Mouse (Mus musculus) kidney, postnatal 0 days (tissue): ENCODE measurements at regions not wholly inside any gene's neighbourhood (a gene's known extent, or its start where the extent isn't known, plus 50 kb on each side); places are given as distances from the start of the nearest gene placed in this dataset.
A peak's percentile ranks its signal among the peaks of the same experiment; 100 is the strongest.

Experiments used
- ATAC-seq: fragments of 200-750 bp; cut with Nextera tagmentation; replicated peaks from 2 replicates; pipeline ENCODE4 v1.8.0; 2017; ENCODE audit warnings: low read depth, moderate number of reproducible peaks, moderate TSS enrichment, moderate library complexity; ENCODE audit not compliant: low FRiP score
- DNase-seq: peaks from one replicate; pipeline ENCODE4 v3.0.0-alpha.2; 2016; ENCODE audit warnings: low spot score
- H3K27ac ChIP-seq: fragments of 300-500 bp; sonication (generic); 2 replicates; pipeline ENCODE4 v1.5.1; 2014; ENCODE audit warnings: mild to moderate bottlenecking
- H3K27me3 ChIP-seq: fragments of 300-500 bp; sonication (generic); 2 replicates; pipeline ENCODE4 v1.6.1; 2014; ENCODE audit warnings: low read length, mixed read lengths; ENCODE audit not compliant: insufficient read depth
- H3K36me3 ChIP-seq: fragments of 300-500 bp; sonication (generic); 2 replicates; pipeline ENCODE4 v1.6.1; 2014; ENCODE audit warnings: low read length, mixed read lengths; ENCODE audit not compliant: insufficient read depth
- H3K4me1 ChIP-seq: fragments of 300-500 bp; sonication (generic); replicated peaks from 2 replicates; pipeline ENCODE4 v1.6.1; 2014; ENCODE audit warnings: antibody characterized with exemption, low read length, mixed read lengths; ENCODE audit not compliant: insufficient read depth
- H3K4me2 ChIP-seq: fragments of 300-500 bp; sonication (generic); 2 replicates; pipeline ENCODE4 v1.6.1; 2014; ENCODE audit warnings: mild to moderate bottlenecking, low read length, moderate library complexity, mixed read lengths
- H3K4me3 ChIP-seq: fragments of 300-500 bp; sonication (generic); replicated peaks from 2 replicates; pipeline ENCODE4 v1.5.1; 2014; ENCODE audit warnings: low read depth, low read length
- H3K9ac ChIP-seq: fragments of 300-500 bp; sonication (generic); 2 replicates; pipeline ENCODE4 v1.6.1; 2014; ENCODE audit warnings: low read depth, low read length
- H3K9me3 ChIP-seq: fragments of 300-500 bp; sonication (generic); replicated peaks from 2 replicates; pipeline ENCODE4 v1.6.1; 2016; ENCODE audit warnings: low read length, inconsistent platforms, mixed read lengths
- CTCF ChIP-seq: IDR thresholded peaks from 2 replicates; pipeline ENCODE4 v1.5.1; 2016; ENCODE audit warnings: antibody characterized with exemption, low read depth, mild to moderate bottlenecking, moderate library complexity
- WGBS: fragments of 180-500 bp; shearing (Covaris S2); extraction: QIAGEN DNeasy Blood & Tissue Kit; methylation state at CpG from one replicate; pipeline ENCODE4 v1.1.7; 2014; 5-methylcytosine and 5-hydroxymethylcytosine counted together

- DNase-seq (no peak), ATAC-seq (no peak)
- no peak overlapping the region for H3K27ac ChIP-seq
- H3K36me3 ChIP-seq = no peaks in the 10 kb centered on the region
- TF ChIP-seq CTCF = no peak
- H3K9ac ChIP-seq = no peak overlapping the region
- no peaks in the 10 kb centered on the region for H3K9me3 ChIP-seq
- no peak overlapping the region for H3K4me2 ChIP-seq
- H3K4me1 ChIP-seq = 0 out of 2 replicates have a peak, but pooled peaks cover 3% of the 10 kb centered on the region
- 77% methylated on average over 5 of the region's 5 CpGs for whole genome bisulfite sequencing
- H3K4me3 ChIP-seq = no peak overlapping the region
- H3K27me3 ChIP-seq = no peaks in the 10 kb centered on the region
Measured at GRCm38 (mm10) chr1:138908860-138909259, 52.2 kb upstream of the 2310009B15Rik start.

GRCm38 (mm10) chr1:138909654-138910053 lies 53.0 kb upstream of the 2310009B15Rik start:
- DNase-seq = peak; percentile 16
- Histone ChIP-seq H3K27ac (no peak overlapping the region), H3K4me2 (no peak overlapping the region), H3K9ac (no peak overlapping the region), H3K36me3 (no peaks in the 10 kb centered on the region), H3K4me1 (0 out of 2 replicates have a peak, but pooled peaks cover 3% of the 10 kb centered on the region), H3K27me3 (no peaks in the 10 kb centered on the region), H3K4me3 (no peak overlapping the region), H3K9me3 (no peaks in the 10 kb centered on the region)
- no peak for ATAC-seq
- TF ChIP-seq CTCF = no peak
- WGBS = 20% methylated on average over 2 of the region's 2 CpGs

DNA sequence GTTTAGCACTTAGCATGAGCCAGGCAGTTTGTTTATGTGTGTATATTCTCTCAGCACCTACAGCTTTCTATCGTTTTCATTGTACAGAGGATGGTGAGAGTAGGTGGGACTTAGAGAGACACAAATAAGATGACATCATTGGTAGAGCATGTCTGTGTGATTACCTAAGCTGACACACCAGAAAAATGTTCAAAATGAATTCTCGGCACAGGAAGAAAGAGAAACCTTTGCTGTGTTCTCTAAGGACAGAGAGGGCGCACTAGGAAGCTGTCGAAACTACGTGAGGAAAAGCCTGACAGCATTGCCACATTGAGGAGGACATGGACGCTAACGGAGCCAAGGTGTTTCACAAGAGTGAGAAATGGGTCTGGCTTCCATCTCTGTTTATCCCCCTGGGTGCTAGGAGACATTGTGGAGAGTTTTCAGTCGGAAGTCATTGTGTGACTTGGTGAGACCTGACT lies 51.0 kb upstream of the Dennd1b start:
- peak; percentile 45; the same call in 1 of the 2 replicates for TF ChIP-seq CTCF
- ATAC-seq = no peak
- no peaks in the 10 kb centered on the region for H3K36me3 ChIP-seq
- H3K27ac ChIP-seq = no peak overlapping the region
- H3K4me3 ChIP-seq = no peak overlapping the region
- peak; percentile 61 for DNase-seq
- 27% methylated on average over 8 of the region's 8 CpGs for WGBS
- peak overlapping the region; percentile 35 for H3K4me2 ChIP-seq
- no peak overlapping the region for H3K9ac ChIP-seq
- H3K4me1 ChIP-seq = 0 out of 2 replicates have a peak, but pooled peaks cover 3% of the 10 kb centered on the region
- no peaks in the 10 kb centered on the region for H3K9me3 ChIP-seq
- H3K27me3 ChIP-seq = no peaks in the 10 kb centered on the region

- Histone ChIP-seq H3K27ac (no peak overlapping the region), H3K4me1 (0 out of 2 replicates have a peak, but pooled peaks cover 3% of the 10 kb centered on the region), H3K9ac (no peak overlapping the region), H3K4me3 (no peak overlapping the region), H3K4me2 (peak overlapping the region; percentile 35), H3K9me3 (no peaks in the 10 kb centered on the region), H3K36me3 (no peaks in the 10 kb centered on the region), H3K27me3 (no peaks in the 10 kb centered on the region)
- TF ChIP-seq CTCF = no peak
- DNase-seq = peak; percentile 66
- WGBS = 16% methylated on average over 5 of the region's 5 CpGs
- ATAC-seq = 0 out of 2 replicates have a peak, but pooled peaks have one; percentile 29
Measured at GRCm38 (mm10) chr1:138912928-138913327, 50.3 kb upstream of the Dennd1b start.

GRCm38 (mm10) chr1:138913428-138913827 lies 49.8 kb upstream of the Dennd1b start:
- DNase-seq (no peak), ATAC-seq (no peak)
- no peaks in the 10 kb centered on the region for H3K36me3 ChIP-seq
- H3K9ac ChIP-seq = no peak overlapping the region
- WGBS = 66% methylated on average over 4 of the region's 4 CpGs
- H3K4me2 ChIP-seq = no peak overlapping the region
- H3K4me1 ChIP-seq = 0 out of 2 replicates have a peak, but pooled peaks cover 3% of the 10 kb centered on the region
- H3K4me3 ChIP-seq = no peak overlapping the region
- H3K27me3 ChIP-seq = no peaks in the 10 kb centered on the region
- TF ChIP-seq CTCF = no peak
- no peaks in the 10 kb centered on the region for H3K9me3 ChIP-seq
- H3K27ac ChIP-seq = no peak overlapping the region
